Mouse (Mus musculus) lung, adult 2 months (tissue): ENCODE measurements around the gene Nrp2. TPM values are rescaled to one million over a fixed set of nuclear protein-coding genes. Genes with fewer than 3 reads are reported as not detected.

Source experiments
- DNase-seq: peaks from one replicate; pipeline ENCODE4 v3.0.0; 2022
- H3K4me1 ChIP-seq: fragments of 200-500 bp; 2 replicates; pipeline ENCODE4 v1.6.1; 2011; ENCODE audit warnings: low read length; ENCODE audit not compliant: control insufficient read depth, insufficient read depth
- H3K4me3 ChIP-seq: fragments of 200-500 bp; replicated peaks from 2 replicates; pipeline ENCODE3; 2011; ENCODE audit warnings: low read depth, mild to moderate bottlenecking, control low read depth, low read length; ENCODE audit errors: extremely low read depth
- CTCF ChIP-seq: fragments of 200-500 bp; IDR thresholded peaks from 2 replicates; pipeline ENCODE4 v1.5.1; 2011; ENCODE audit warnings: mild to moderate bottlenecking, low read length, control low read depth; ENCODE audit not compliant: insufficient read depth
- POLR2A ChIP-seq: fragments of 200-500 bp; IDR thresholded peaks from 2 replicates; pipeline ENCODE4 v1.6.1; 2011; ENCODE audit warnings: low read depth, mild to moderate bottlenecking, control low read depth, low read length, borderline replicate concordance; ENCODE audit errors: extremely low read depth
- whole genome bisulfite sequencing: fragments of 180-500 bp; shearing (Covaris S2); methylation state at CpG from one replicate; pipeline ENCODE4 v1.1.7; 2018; 5-methylcytosine and 5-hydroxymethylcytosine counted together
- polyA plus RNA-seq: library from polyadenylated mRNA; depleted of rRNA; stranded (reverse); fragments of >200 nt; gene quantifications from 2 replicates; pipeline ENCODE4 v1.2.3, GENCODE M21; 2012

Nrp2 gene
- polyA plus RNA-seq, 1 experiment = 27.8 TPM

DNA sequence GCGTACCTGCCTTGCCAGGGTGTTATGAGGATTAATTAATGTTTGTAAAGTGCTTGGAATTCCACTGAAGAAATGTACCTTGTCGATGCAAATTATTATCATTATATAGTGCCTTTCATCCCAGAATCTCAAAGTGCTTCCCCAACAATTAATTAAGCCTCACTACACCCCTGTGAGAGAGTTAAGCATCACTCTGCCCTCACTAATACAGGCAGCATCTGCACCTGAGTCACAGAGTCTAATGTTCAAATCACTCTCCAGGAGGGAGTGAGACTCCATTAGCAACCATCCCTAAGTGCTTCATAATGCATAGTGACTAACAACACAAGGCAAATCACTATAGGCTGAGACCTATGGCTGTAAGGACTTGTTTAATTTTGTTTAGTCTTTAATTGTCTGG, 19.6 kb upstream of the Nrp2 start:
- TF ChIP-seq POLR2A (no peak), CTCF (no peak)
- 87% methylated on average over 2 of the region's 2 CpGs for WGBS
- Histone ChIP-seq H3K4me3 (no peak overlapping the region), H3K4me1 (no peaks in the 10 kb centered on the region)
- no peak for DNase-seq

DNA sequence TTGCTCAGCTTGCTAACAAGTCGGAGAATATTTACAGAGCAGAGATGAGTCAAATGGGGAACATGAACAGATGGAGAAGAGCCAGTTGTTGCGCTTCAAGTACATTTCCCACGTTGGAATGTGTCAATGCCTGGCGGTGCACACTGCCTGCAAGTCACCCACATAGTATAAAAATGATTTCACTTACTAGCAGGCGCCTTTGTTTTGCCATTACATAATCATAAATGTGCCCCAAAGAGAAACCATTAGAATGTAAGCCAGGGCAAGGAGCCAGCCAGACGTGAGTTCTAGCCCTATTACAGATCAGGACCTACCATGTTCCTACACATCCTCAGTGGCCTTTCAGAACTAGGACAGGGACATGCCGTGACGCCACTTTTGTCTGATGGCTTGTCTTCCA, 15.6 kb upstream of the Nrp2 start:
- TF ChIP-seq CTCF (no peak), POLR2A (no peak)
- DNase-seq = no peak
- no peak overlapping the region for H3K4me3 ChIP-seq
- no peaks in the 10 kb centered on the region for H3K4me1 ChIP-seq
- WGBS = 69% methylated on average over 8 of the region's 8 CpGs

DNA sequence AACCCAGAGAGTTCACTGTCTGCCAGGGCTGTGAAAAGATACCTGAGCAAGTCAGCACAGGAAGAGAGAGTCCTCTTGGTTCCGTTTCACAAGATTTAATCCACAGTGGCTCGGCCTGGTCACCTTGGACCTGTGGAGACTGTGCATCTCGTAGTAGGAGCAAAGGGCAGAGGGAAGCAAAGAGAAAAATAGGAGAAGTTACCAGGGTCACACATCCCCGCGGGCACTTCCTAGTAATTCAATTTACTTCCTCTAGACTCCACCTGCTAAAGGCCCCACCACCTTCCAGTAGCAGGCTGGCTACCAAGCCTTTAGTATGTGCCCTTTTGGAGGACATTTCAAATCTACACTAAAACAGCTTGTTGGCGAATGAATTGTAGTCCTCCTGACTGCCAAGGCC, 11.9 kb upstream of the Nrp2 start:
- 81% methylated on average over 6 of the region's 6 CpGs for WGBS
- TF ChIP-seq CTCF = no peak
- TF ChIP-seq POLR2A = no peak
- H3K4me3 ChIP-seq = no peak overlapping the region
- no peaks in the 10 kb centered on the region for H3K4me1 ChIP-seq
- no peak for DNase-seq

GRCm38 (mm10) chr1:62696312-62696982, 6.6 kb upstream of the Nrp2 start:
- WGBS = 43% methylated on average over 6 of the region's 6 CpGs
- DNase-seq = no peak
- Histone ChIP-seq H3K4me3 (no peak overlapping the region), H3K4me1 (no peaks in the 10 kb centered on the region)
- no peak for TF ChIP-seq CTCF
- no peak for TF ChIP-seq POLR2A

DNA sequence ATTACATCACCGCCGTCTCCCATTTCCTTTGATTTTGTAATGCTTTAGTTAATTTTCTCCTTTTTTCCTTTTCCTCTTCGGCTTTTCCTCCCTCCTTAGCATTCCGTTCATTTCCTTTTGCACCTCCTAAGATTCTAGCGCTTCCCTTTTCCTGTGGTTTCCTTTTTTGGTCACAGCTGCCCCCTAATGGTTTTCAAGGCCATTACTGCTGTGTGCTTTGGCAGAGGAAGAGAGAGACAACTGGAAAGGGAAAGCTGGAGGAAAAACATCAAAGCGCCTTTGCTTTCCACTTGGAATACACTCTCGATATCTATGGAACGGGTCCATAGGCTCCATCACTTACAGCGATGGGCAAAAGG, 6.1 kb upstream of the Nrp2 start:
- TF ChIP-seq CTCF (peak; percentile 35), POLR2A (no peak)
- Histone ChIP-seq H3K4me1 (no peaks in the 10 kb centered on the region), H3K4me3 (no peak overlapping the region)
- DNase-seq = no peak
- 5% methylated on average over 9 of the region's 9 CpGs for WGBS

DNA sequence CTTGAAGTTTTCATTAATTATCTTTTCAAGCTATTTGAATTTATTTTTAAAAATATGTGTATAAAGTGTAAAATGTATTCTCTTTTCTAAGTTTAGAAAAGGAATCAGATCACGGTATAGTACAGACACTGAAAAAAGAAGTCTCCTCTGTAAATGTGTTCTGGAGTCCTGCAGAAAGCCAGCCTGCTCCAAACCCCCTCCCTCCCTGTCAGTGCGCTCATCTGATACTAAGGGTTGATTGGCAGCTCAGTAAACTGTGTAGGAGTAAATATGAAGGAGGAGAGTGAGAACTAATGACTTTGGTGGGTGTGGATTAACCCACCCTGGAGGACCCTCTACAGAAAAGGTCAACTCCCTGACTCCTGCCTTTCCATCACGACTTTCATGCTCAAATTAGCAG, 5.7 kb upstream of the Nrp2 start:
- no peak for DNase-seq
- WGBS = 52% methylated on average over 3 of the region's 3 CpGs
- Histone ChIP-seq H3K4me1 (no peaks in the 10 kb centered on the region), H3K4me3 (no peak overlapping the region)
- TF ChIP-seq POLR2A = no peak
- no peak for TF ChIP-seq CTCF

- DNase-seq = no peak
- Histone ChIP-seq H3K4me3 (no peak overlapping the region), H3K4me1 (peaks cover 4% of the 10 kb centered on the region; the same call in 1 of the 2 replicates)
- TF ChIP-seq POLR2A (no peak), CTCF (no peak)
- WGBS = 94% methylated on average over 4 of the region's 4 CpGs
Observed at GRCm38 (mm10) chr1:62699801-62700200, 3.3 kb upstream of the Nrp2 start.

DNA sequence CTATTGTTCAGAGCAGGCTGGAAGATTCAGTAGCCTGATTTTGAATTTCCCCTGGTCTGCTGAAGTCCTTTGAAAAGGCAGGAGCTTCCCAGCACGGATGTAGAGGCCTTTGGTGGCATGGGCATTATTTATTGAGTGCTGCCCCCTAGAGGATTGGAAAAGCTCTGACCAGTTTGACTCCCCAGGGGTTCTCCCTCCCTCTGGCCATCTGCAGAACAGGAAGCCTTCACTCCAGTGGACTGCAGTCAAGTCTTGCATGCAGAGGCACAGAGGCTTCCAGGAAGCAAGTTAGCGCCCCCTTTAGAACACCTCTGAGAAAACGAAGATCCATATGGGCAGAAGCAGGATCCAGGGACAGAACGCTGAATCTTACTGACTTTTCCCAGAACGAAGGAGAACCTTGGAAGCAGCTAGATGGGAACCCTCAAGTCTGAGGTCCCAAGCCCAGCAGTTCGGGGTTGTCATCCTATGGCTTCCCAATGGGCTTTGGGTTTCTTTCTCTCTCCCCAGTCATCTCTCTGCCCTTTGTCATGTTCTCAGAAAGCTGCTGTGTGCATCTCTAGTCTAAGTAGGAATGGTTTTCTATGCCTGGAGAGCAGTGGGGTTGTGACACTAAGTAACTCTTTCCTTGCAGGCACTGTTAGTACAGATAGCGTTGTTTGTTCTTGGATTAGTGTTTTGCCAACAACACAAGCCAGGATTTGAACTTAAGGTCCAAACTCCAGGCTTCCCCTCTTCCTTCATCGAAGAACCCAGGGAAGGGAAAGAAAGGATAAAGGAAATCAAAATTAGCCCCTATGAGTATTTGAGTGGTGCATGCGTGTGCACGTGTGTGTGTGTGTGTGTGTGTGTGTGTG, 1.8 kb upstream of the Nrp2 start:
- TF ChIP-seq POLR2A = no peak
- peak; percentile 71 for TF ChIP-seq CTCF
- WGBS = 33% methylated on average over 10 of the region's 10 CpGs
- DNase-seq = peak; percentile 72

DNA sequence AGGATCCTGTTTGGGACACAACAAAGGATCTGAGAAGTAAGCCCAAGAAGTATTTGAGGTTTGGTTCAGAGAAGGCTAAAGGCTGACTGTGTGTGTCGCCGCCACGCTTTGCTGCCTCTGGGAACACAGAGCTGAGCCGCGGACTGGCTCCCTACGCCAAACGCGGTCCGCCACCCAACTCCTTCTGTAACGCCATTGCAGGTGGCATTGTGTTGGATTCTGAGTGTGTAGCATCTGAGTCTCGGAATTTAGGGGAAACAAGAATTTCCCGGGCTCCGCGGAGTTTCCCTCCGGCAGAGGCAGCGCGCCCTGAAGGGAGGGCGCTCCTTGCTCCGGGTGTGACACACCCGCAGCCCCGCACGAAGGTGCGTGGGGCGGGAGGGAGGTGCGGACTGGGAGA, 342 bp upstream of the Nrp2 start:
- WGBS = 1% methylated on average over 25 of the region's 25 CpGs
- peaks cover 8% of the 10 kb centered on the region; the same call in 1 of the 2 replicates for H3K4me1 ChIP-seq
- TF ChIP-seq CTCF = no peak
- TF ChIP-seq POLR2A = no peak
- no peak for DNase-seq
- H3K4me3 ChIP-seq = peak overlapping the region; percentile 81

More for the DNA sequence above, 1.8 kb upstream of the Nrp2 start:
- H3K4me3 ChIP-seq = no peak overlapping the region
- peaks cover 4% of the 10 kb centered on the region; the same call in 1 of the 2 replicates for H3K4me1 ChIP-seq
